Mouse (Mus musculus): ENCODE results near the gene 4933402J07Rik. TPM values are rescaled to one million over a fixed set of nuclear protein-coding genes. Genes with fewer than 3 reads are reported as not detected.

The 4933402J07Rik gene
- total RNA-seq, 2 experiments from 2014 or later = not detected

DNA sequence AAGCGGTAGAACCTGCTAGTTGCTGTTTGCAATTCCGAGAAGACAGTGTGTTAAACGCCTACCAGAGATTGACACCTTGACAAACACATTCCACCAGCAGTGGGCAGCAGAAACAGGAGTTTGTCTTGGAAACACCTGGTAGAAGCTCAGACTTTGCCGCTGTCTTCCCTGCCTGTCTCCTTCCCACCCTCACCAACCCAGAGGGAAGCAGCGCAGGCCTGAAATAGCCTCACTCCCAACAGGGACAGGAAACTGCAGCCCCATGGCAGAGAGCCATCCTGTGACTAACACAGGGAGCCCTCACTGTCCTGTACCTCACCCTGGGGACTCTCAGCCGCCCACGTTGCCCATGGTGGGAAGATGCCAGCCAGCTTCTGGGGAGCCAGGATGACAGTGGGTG lies 55.5 kb downstream of the 4933402J07Rik start:
- intact Hi-C loops (cut with DNase I) = no loop called here
- DNase-seq (ENCODE audit: low spot score in 2 of 2) = peak; percentile 20 to 39

GRCm38 (mm10) chr8:87619529-87619928 lies 55.9 kb downstream of the 4933402J07Rik start:
- intact Hi-C loops (cut with DNase I) = no loop called here
- DNase-seq (ENCODE audit: low spot score in 2 of 2) = no peak

- no peak for DNase-seq (ENCODE audit: low spot score in 2 of 2)
- intact Hi-C loops (cut with DNase I) = no loop called here
Measured at GRCm38 (mm10) chr8:87620225-87620624, 56.6 kb downstream of the 4933402J07Rik start.

GRCm38 (mm10) chr8:87621181-87621580 lies 57.5 kb downstream of the 4933402J07Rik start:
- intact Hi-C loops (cut with DNase I) = no loop called here
- DNase-seq (ENCODE audit: low spot score in 2 of 2) = no peak

DNA sequence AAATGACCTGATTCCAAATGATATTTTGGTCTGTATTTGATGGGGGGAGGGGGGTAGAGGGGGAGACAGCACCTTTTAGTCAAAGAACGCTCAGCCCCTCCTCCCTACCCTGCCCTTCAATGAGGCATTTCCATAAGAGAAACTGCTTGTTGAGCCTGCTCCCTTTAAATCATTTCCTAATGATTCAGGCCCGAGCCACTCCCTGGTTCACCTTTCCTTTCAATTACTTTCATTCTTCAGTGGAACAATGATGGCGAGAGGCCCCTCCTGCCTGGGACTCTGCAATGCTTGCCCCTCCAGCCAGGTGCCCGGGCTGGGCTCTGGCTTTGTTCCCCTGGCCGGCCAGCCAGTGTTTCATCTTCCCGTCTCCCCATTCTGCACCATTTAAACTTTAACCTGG lies 66.0 kb downstream of the 4933402J07Rik start:
- no peak for DNase-seq (ENCODE audit: low spot score in 2 of 2)
- intact Hi-C loops (cut with DNase I) = no loop called here

DNA sequence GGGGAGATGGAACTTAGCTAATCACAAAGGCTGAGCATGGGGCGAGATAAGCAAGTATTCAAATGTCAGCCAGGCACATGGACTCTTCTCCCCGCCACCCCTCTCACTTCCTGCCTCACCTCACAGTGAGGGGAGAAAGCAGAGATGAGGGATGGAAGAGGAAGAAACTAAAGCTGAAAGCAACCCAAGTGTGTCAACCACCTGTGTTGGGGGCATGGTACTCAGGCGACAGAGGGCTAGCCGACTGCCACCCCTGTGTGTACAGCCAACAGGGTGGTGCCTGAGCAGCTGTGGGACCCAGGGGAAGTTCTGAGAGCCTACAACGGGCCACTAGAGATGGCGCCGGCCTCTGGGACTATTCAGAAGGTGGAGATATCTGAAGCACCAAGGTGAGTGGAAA lies 68.1 kb downstream of the 4933402J07Rik start:
- no peak for DNase-seq (ENCODE audit: low spot score in 2 of 2)
- intact Hi-C loops (cut with DNase I) = no loop called here

DNA sequence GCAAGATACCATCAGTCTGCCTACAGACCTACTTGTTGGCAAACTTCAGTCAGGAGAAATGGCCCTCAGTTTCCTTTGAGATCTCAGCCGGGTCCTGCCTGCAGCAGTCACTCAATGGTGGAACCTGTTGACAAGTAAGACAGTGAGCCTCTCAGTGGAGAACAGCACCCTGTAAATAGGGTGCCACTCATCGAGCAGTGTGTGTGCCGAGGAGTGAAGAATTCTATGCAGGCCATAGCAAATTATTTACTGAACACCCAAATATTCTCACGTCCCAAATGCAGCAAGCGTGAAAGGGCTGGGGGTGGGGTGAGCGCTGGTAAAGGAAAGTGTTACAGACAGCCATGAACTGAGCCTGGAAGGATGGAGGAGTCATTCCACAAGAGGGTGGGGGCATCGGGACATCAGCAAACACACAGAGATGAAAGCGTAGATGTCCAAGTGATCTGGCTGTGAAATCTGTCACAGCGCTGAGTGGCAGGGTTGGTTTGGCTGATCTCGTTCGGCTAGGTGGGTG lies 72.6 kb downstream of the 4933402J07Rik start:
- no peak for DNase-seq (ENCODE audit: low spot score in 2 of 2)
- intact Hi-C loops (cut with DNase I) = no loop called here

Other genes with a start within 250 kb of the 4933402J07Rik start
- 10 to 100 TPM in 1 of 2 experiments, 1 to 10 TPM in 1; 9.1 to 15.9 TPM for gene Cbln1, start 91.2 kb upstream of the 4933402J07Rik start, total RNA-seq (2021)

Data from left cerebral cortex, postnatal 36 days (tissue).